In the genomic region with DNA sequence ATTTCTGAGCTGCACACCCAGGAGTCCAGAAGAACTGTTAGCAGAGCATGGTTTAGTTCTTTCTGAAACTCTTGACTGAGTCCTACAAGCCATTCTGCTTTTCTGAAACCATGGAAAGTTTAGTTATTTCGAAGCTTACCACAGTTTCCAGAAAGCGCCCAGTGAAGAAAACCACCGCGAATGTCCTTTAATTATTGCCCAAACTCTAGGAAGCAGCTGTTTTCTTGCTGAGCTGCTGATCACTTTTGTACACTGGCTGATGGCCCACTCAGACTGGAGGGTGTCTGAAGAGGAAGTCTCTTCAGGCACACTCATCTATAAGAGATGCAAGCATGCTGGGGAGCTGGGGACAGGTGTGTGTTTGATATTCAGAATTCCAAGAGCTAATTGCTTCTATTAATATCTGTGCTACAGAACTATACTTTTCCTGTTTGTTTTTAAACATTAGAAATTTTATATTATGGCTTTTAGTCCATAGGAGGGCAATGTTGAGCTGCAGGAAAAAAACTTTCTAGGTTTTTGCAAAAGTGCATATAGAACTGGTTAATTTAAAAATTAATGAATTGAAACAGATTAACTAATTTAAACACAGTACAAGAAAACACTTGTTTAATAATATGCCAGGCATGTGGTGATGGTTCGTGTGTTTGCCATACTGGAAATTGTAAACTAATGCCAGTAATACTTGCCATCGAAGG, we compare ENCODE assay signal across 13 mouse cellular contexts.
DNase-seq lines count a peak whose midpoint lies in the region; ATAC-seq and TF ChIP-seq lines count a peak whose summit lies in the region.
"Had no signal": no experiment of that assay in that cellular context is flagged by ENCODE, and none has a peak within 500 bp of the region (broad histone marks: within the 10 kb centered on the region; RNA-seq: fewer than 3 reads in every experiment).

No protein-coding gene starts in this region.

- no peak overlapping the region for H3K27ac ChIP-seq in gastrocnemius, adult 2 months
- H3K27ac ChIP-seq in kidney, adult 2 months (ENCODE audit: insufficient read depth, low read depth, low read length): no peak overlapping the region
- H3K27ac ChIP-seq in midbrain, postnatal 0 days (ENCODE audit: low read depth, low read length): no peak overlapping the region
- H3K27ac ChIP-seq in midbrain, embryonic 11.5 days (ENCODE audit: low read depth, low read length): no peak overlapping the region
- H3K27ac ChIP-seq: limb, embryonic 10.5 days; midbrain, embryonic 13.5 days had no signal

- H3K4me1 ChIP-seq in kidney, adult 2 months (ENCODE audit: control insufficient read depth, insufficient read depth, low read length): no peaks in the 10 kb centered on the region
- H3K4me1 ChIP-seq in midbrain, postnatal 0 days (ENCODE audit: insufficient read depth, low read length): no peaks in the 10 kb centered on the region
- no peaks in the 10 kb centered on the region for H3K4me1 ChIP-seq in midbrain, embryonic 11.5 days (ENCODE audit: control insufficient read depth, insufficient read depth, low read length)
- H3K4me1 ChIP-seq: limb, embryonic 10.5 days; midbrain, embryonic 13.5 days had no signal

- peak; percentile 17 for DNase-seq in gastrocnemius, adult 2 months
- DNase-seq in gastrocnemius, postnatal 36 days: no peak
- peak; percentile 10 for DNase-seq in kidney, postnatal 14 days
- no peak for DNase-seq in kidney, adult 2 months
- peak; percentile 28 for DNase-seq in midbrain, postnatal 0 days (ENCODE audit: low spot score)
- DNase-seq in midbrain, embryonic 11.5 days (ENCODE audit: low spot score, missing footprints): no peak
- peak; percentile 13 for DNase-seq in lung, postnatal 25 days (ENCODE audit: low spot score)
- no peak for DNase-seq in cerebellum, adult 11-12 months
- DNase-seq: kidney, adult 18-20 months; right cerebral cortex, adult 18-20 months; thymus, postnatal 4 days had no signal

- no peak overlapping the region for H3K9ac ChIP-seq in midbrain, postnatal 0 days (replicated peaks; ENCODE audit: low read length, poor library complexity, severe bottlenecking)
- no peak overlapping the region for H3K9ac ChIP-seq in midbrain, embryonic 11.5 days (ENCODE audit: low read length)
- H3K9ac ChIP-seq: midbrain, embryonic 13.5 days had no signal

- 67% methylated on average over 6 of the region's 6 CpGs for WGBS in kidney, adult 2 months
- WGBS in midbrain, postnatal 0 days: 81% methylated on average over 6 of the region's 6 CpGs
- whole genome bisulfite sequencing in midbrain, embryonic 11.5 days: 90% methylated on average over 6 of the region's 6 CpGs

- H3K36me3 ChIP-seq in kidney, adult 2 months (ENCODE audit: control insufficient read depth, insufficient read depth, low read length): no peaks in the 10 kb centered on the region
- no peaks in the 10 kb centered on the region for H3K36me3 ChIP-seq in midbrain, postnatal 0 days (ENCODE audit: insufficient read depth, low read length)
- H3K36me3 ChIP-seq in midbrain, embryonic 11.5 days (ENCODE audit: control insufficient read depth, insufficient read depth, low read length): no peaks in the 10 kb centered on the region
- H3K36me3 ChIP-seq: limb, embryonic 10.5 days; midbrain, embryonic 13.5 days had no signal

- no peak overlapping the region for H3K4me3 ChIP-seq in gastrocnemius, adult 2 months
- H3K4me3 ChIP-seq in kidney, adult 2 months (ENCODE audit: insufficient read depth, low read depth, low read length): no peak overlapping the region
- no peak overlapping the region for H3K4me3 ChIP-seq in midbrain, postnatal 0 days (ENCODE audit: low read depth, low read length)
- no peak overlapping the region for H3K4me3 ChIP-seq in midbrain, embryonic 11.5 days (ENCODE audit: low read depth, low read length)
- H3K4me3 ChIP-seq: limb, embryonic 10.5 days; midbrain, embryonic 13.5 days had no signal

- no peaks in the 10 kb centered on the region for H3K9me3 ChIP-seq in midbrain, postnatal 0 days (ENCODE audit: low read length)
- no peaks in the 10 kb centered on the region for H3K9me3 ChIP-seq in midbrain, embryonic 11.5 days (ENCODE audit: control insufficient read depth, low read length)
- H3K9me3 ChIP-seq: limb, embryonic 10.5 days; midbrain, embryonic 13.5 days had no signal

- peak; percentile 18; the same call in 1 of the 2 replicates for TF ChIP-seq CTCF in gastrocnemius, adult 2 months (IDR thresholded peaks at IDR 0.05)
- no peak for TF ChIP-seq CTCF in kidney, adult 2 months (conservative IDR thresholded peaks at IDR 0.05; ENCODE audit: insufficient read depth, insufficient read length, low read depth, low read length)
- TF ChIP-seq CTCF in midbrain, postnatal 0 days (IDR thresholded peaks at IDR 0.05): peak; percentile 64

- intact Hi-C loops in gastrocnemius, adult 2 months (cut with DNase I): no loop called here
- intact Hi-C loops in gastrocnemius, postnatal 36 days (cut with DNase I): no loop called here

- TF ChIP-seq POLR2A in kidney, adult 2 months (IDR thresholded peaks at IDR 0.05; ENCODE audit: low read depth, low read length): no peak

- no peak overlapping the region for H3K4me2 ChIP-seq in midbrain, postnatal 0 days (ENCODE audit: low read depth, low read length, poor library complexity, severe bottlenecking)
- H3K4me2 ChIP-seq in midbrain, embryonic 11.5 days: no peak overlapping the region
- H3K4me2 ChIP-seq: midbrain, embryonic 13.5 days had no signal

- ATAC-seq in midbrain, postnatal 0 days (ENCODE audit: low FRiP score): no peak
- no peak for ATAC-seq in midbrain, embryonic 11.5 days (ENCODE audit: low FRiP score)
- ATAC-seq: midbrain, embryonic 13.5 days had no signal

- no peaks in the 10 kb centered on the region for H3K27me3 ChIP-seq in kidney, adult 2 months (replicated peaks; ENCODE audit: control insufficient read depth, insufficient read depth, low read length)
- no peaks in the 10 kb centered on the region for H3K27me3 ChIP-seq in midbrain, postnatal 0 days (ENCODE audit: insufficient read depth, low read length)
- H3K27me3 ChIP-seq in midbrain, embryonic 11.5 days (ENCODE audit: control insufficient read depth, insufficient read depth, low read length): no peaks in the 10 kb centered on the region
- H3K27me3 ChIP-seq: midbrain, embryonic 13.5 days had no signal

Comparison
In these comparisons a context has a peak if more than half of its experiments do, and no peak if none do; other contexts are left out.
1. DNase-seq: peak in gastrocnemius, adult 2 months (single experiment), kidney, postnatal 14 days (single experiment), midbrain, postnatal 0 days (single experiment) and lung, postnatal 25 days (single experiment); none in gastrocnemius, postnatal 36 days (0 of 2), kidney, adult 2 months (single experiment), midbrain, embryonic 11.5 days (single experiment) and cerebellum, adult 11-12 months (single experiment).